Mouse (Mus musculus): ENCODE data around the gene Agap1. TPM values are rescaled to one million over a fixed set of nuclear protein-coding genes. Genes with fewer than 3 reads are reported as not detected.

Gene Agap1
- polyA plus RNA-seq, 1 experiment from 2014 or later = 72.2 TPM

DNA sequence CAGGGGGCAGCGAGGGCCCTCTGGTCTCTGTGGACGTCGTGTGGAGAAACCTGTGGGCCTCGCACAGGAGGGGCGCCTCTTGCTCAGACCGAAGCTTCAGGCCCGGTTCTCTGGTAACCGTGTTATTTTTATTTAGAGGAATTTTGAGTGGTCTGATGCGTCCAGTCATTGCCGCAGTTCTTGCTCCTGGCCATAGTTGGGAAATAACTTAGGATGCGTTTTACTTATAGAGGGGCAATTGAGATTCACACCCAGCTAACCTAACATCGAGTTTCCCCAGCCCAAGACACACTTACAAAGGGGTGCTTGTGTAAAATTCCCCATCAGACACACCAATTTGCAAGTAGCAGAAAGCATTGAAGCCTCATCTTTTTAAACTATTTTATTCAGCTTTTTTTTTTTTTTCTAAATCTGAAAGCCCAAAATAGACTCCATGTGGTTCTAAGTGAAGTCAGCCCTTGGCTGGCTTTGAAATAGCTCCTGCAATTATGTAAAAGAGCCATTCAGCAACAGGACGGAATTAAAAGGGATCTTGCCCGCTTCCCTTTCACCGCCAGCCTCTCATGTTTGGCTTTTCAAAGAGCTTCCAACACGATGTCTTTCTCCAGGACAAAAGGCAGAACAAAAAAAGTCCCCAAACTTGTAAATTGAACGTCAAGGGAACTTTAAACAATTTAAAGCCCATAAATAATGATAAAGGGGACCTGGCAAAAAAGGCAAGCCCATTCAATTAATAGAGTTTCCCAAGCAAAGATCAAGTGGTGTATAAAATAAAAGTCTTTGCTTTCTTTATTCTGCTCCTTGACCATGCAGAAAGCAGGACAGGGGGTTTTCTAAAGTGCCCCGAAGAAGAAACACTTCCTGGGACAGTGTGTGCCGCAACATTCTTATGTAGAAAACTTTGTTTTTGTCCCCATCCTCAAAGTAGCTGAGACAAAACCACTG is 480.0 kb downstream of the Agap1 start:
- Histone ChIP-seq H3K9ac (no peak overlapping the region), H3K4me2 (replicated peaks) (peak overlapping the region; percentile 61), H3K4me3 (replicated peaks; ENCODE audit: low read length) (0 out of 2 replicates have a peak overlapping the region, but pooled peaks have one; percentile 12), H3K9me3 (ENCODE audit: control insufficient read depth, low read length) (no peaks in the 10 kb centered on the region), H3K36me3 (replicated peaks; ENCODE audit: control insufficient read depth, insufficient read depth) (no peaks in the 10 kb centered on the region), H3K27ac (0 out of 2 replicates have a peak overlapping the region, but pooled peaks have one; percentile 3), H3K27me3 (ENCODE audit: control insufficient read depth, insufficient read depth, low read length) (peaks cover 81% of the 10 kb centered on the region), H3K4me1 (replicated peaks; ENCODE audit: control insufficient read depth, insufficient read depth, low read length) (peaks cover 15% of the 10 kb centered on the region)
- ATAC-seq (ENCODE audit: low FRiP score) = no peak; the same call in 1 of the 2 replicates
- WGBS = 3% methylated on average over 19 of the region's 19 CpGs
- DNase-seq (ENCODE audit: low spot score) = no peak

DNA sequence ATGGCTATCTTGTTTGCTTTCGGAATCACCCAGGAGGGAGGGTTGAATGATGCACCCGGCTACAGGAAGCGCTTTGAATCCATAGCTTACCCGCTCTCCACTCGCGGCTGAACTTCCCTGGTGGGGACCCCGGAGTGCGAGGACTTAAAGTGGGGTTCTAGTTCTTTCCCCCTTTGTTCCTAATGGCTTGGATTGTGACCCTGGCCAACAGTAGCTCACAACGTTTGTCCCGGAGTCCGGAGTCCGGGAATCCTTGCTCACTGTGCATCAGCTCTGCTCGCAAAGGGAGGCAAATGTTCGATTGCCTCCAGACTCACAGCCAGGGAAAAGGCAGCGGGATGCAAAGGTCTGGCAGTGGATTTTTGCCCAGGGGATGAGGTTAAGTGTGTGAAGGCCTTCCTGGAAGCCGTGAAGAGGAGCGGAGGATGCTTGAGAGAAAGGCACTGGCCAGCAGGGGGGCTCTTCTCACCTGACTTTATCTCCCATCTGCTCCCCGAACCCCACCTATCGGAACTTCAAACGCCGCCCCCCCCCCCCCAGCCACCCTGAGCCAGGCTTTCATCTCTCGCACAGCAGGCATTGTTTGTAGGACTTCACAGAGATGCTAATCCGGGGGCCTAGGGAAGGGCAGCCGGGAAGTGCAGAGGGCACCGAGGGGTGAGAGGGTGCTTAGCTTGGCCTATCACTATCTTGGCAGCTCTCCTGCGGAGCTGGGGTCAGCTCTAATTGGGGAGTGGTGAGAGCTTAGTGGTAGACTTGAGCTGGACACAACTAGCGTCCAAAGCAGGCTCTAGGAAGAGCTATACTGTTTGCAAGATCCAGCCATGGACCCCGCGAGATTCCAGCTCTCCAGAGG is 481.1 kb downstream of the Agap1 start:
- DNase-seq (ENCODE audit: low spot score) (no peak), ATAC-seq (ENCODE audit: low FRiP score) (no peak)
- Histone ChIP-seq H3K4me2 (replicated peaks) (peak overlapping the region; percentile 23), H3K27me3 (ENCODE audit: control insufficient read depth, insufficient read depth, low read length) (peaks cover 84% of the 10 kb centered on the region), H3K4me1 (replicated peaks; ENCODE audit: control insufficient read depth, insufficient read depth, low read length) (peaks cover 9% of the 10 kb centered on the region), H3K9me3 (ENCODE audit: control insufficient read depth, low read length) (no peaks in the 10 kb centered on the region), H3K9ac (no peak overlapping the region), H3K4me3 (replicated peaks; ENCODE audit: low read length) (no peak overlapping the region), H3K27ac (no peak overlapping the region), H3K36me3 (replicated peaks; ENCODE audit: control insufficient read depth, insufficient read depth) (no peaks in the 10 kb centered on the region)
- under 1% methylated on average over 28 of the region's 29 CpGs for WGBS

DNA sequence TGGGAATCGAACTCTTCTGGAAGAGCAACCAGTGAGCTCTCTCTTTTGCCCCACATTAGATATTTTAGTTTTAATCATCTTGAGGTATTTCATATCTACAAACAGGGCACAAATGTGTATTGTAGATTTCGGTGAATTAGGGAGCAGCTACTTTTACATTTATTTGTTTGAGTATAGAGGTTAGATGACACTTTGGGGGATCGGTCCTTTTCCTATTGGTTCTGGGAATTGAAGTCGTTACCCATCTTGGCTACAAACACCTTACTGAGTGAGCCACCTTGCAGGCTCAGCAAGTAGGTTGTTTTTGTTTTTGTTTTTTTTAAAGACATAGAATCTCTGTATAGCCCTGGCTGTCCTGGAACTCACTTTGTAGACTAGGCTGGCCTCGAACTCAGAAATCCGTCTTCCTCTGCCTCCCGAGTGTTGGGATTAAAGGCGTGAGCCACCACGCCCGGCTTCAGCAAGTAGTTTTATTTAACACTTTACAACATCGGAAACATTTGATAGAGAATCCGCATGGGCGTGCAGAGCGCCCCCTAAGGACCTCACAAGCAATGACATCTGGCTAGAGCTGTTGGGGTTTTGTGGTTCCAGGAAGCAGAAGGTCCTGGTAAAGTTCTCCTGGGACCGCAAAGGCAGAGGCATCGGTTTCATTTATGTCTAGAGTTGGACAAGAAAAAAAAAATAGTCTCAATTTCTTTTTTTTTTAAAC is 484.4 kb downstream of the Agap1 start:
- no peak for ATAC-seq (ENCODE audit: low FRiP score)
- no peak for DNase-seq (ENCODE audit: low spot score)
- H3K36me3 ChIP-seq (replicated peaks; ENCODE audit: control insufficient read depth, insufficient read depth) = no peaks in the 10 kb centered on the region
- H3K9me3 ChIP-seq (ENCODE audit: control insufficient read depth, low read length) = no peaks in the 10 kb centered on the region
- H3K4me1 ChIP-seq (replicated peaks; ENCODE audit: control insufficient read depth, insufficient read depth, low read length) = peaks cover 24% of the 10 kb centered on the region
- peaks cover 81% of the 10 kb centered on the region for H3K27me3 ChIP-seq (ENCODE audit: control insufficient read depth, insufficient read depth, low read length)
- H3K27ac ChIP-seq = no peak overlapping the region
- 34% methylated on average over 16 of the region's 16 CpGs for WGBS
- no peak overlapping the region for H3K4me2 ChIP-seq (replicated peaks)
- no peak overlapping the region for H3K9ac ChIP-seq
- H3K4me3 ChIP-seq (replicated peaks; ENCODE audit: low read length) = no peak overlapping the region

DNA sequence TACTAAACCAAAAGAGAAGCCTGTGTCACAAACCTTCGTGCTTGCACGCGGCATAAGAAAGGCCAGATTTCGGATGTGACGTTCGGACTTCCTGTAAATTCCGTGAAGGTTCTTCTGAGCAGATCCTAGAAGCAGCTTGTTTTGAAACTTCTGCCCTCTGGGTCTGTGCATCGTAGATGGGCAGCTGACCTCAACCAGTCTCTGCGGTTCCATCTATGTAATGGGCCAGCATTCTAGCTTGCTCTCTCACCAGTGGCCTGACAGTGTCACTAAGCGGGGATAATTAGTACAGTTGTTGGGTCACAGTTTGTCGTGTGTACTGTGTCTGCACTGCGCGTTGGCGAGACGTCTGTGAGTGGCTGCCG is 485.0 kb downstream of the Agap1 start:
- no peak overlapping the region for H3K27ac ChIP-seq
- no peaks in the 10 kb centered on the region for H3K36me3 ChIP-seq (replicated peaks; ENCODE audit: control insufficient read depth, insufficient read depth)
- ATAC-seq (ENCODE audit: low FRiP score) (no peak), DNase-seq (ENCODE audit: low spot score) (no peak)
- H3K9me3 ChIP-seq (ENCODE audit: control insufficient read depth, low read length) = no peaks in the 10 kb centered on the region
- H3K4me2 ChIP-seq (replicated peaks) = no peak overlapping the region
- H3K4me1 ChIP-seq (replicated peaks; ENCODE audit: control insufficient read depth, insufficient read depth, low read length) = peaks cover 24% of the 10 kb centered on the region
- no peak overlapping the region for H3K9ac ChIP-seq
- no peak overlapping the region for H3K4me3 ChIP-seq (replicated peaks; ENCODE audit: low read length)
- WGBS = 35% methylated on average over 16 of the region's 16 CpGs
- H3K27me3 ChIP-seq (ENCODE audit: control insufficient read depth, insufficient read depth, low read length) = peaks cover 79% of the 10 kb centered on the region

DNA sequence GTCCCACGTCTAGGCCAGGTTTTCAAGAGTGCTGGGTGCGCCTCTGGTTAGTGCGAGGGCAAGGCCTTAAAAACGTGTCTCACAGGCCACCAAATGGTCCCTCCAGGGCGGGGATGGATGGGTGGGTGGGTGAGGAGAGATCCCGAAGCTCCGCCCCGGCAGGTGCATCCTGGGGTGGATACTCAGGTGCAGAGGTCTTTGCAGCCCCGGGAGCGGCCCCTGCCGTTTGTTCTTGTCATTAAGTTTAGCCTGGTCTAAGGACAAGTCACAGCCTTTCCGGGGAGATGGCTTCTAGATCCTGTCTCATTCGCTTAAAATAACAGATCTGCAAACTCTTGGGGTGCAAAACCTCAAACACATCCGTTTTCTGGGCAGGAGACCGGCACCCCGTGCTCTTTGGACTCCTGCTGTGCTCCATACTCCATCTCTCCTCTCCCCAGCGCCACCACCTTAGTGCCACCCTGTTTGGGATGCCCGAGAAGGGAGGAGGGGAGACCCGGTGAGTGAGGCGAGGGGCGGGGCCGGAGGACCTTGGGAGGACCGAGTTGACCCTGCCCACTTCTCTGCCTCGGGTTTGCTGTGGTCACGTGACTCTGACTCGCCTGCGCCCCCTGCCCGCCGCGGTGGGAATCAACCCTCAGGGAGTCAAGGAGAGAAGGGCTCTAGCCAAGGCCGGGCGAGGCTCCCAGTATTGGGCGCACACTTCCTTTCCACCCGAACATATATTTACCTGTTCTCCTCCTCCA is 485.5 kb downstream of the Agap1 start:
- Histone ChIP-seq H3K4me3 (replicated peaks; ENCODE audit: low read length) (no peak overlapping the region), H3K4me1 (replicated peaks; ENCODE audit: control insufficient read depth, insufficient read depth, low read length) (peaks cover 24% of the 10 kb centered on the region), H3K9me3 (ENCODE audit: control insufficient read depth, low read length) (no peaks in the 10 kb centered on the region), H3K36me3 (replicated peaks; ENCODE audit: control insufficient read depth, insufficient read depth) (no peaks in the 10 kb centered on the region), H3K27me3 (ENCODE audit: control insufficient read depth, insufficient read depth, low read length) (peaks cover 73% of the 10 kb centered on the region), H3K27ac (no peak overlapping the region), H3K9ac (no peak overlapping the region), H3K4me2 (replicated peaks) (peak overlapping the region; percentile 6; the same call in 1 of the 2 replicates)
- no peak for ATAC-seq (ENCODE audit: low FRiP score)
- no peak for DNase-seq (ENCODE audit: low spot score)
- 6% methylated on average over 32 of the region's 34 CpGs for WGBS

DNA sequence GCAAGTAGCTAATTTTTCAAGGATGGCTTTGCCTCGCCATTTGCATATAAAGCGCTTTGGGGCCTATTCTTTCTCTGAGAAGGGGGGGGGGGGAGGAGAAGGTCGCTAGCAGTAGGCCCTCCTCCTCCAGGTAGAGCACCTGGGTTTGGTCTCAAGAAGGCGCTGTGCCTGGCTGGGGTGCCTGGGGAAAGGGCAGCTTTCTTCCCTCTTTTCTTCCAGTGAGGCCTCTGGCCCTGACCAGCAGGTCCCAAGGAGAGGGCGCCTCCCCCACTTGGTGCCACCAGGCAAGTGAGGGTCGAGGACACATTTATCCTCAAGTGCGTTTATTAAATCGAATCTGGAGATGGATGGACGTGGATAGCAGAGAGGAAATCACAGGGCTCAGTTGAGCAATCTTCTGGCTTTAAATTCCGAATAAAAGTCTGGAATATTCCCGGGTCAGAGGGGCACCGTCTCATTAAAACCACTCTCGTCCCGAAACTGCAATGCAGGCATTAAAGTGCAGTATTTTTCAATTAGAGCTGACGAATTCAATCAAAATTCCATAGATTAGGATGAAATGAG is 486.4 kb downstream of the Agap1 start:
- Histone ChIP-seq H3K4me2 (replicated peaks) (peak overlapping the region; percentile 67), H3K4me3 (replicated peaks; ENCODE audit: low read length) (no peak overlapping the region), H3K4me1 (replicated peaks; ENCODE audit: control insufficient read depth, insufficient read depth, low read length) (peaks cover 18% of the 10 kb centered on the region), H3K9me3 (ENCODE audit: control insufficient read depth, low read length) (no peaks in the 10 kb centered on the region), H3K27me3 (ENCODE audit: control insufficient read depth, insufficient read depth, low read length) (peaks cover 71% of the 10 kb centered on the region), H3K27ac (no peak overlapping the region), H3K36me3 (replicated peaks; ENCODE audit: control insufficient read depth, insufficient read depth) (no peaks in the 10 kb centered on the region), H3K9ac (no peak overlapping the region)
- no peak for ATAC-seq (ENCODE audit: low FRiP score)
- no peak for DNase-seq (ENCODE audit: low spot score)
- whole genome bisulfite sequencing = 9% methylated on average over 15 of the region's 15 CpGs

DNA sequence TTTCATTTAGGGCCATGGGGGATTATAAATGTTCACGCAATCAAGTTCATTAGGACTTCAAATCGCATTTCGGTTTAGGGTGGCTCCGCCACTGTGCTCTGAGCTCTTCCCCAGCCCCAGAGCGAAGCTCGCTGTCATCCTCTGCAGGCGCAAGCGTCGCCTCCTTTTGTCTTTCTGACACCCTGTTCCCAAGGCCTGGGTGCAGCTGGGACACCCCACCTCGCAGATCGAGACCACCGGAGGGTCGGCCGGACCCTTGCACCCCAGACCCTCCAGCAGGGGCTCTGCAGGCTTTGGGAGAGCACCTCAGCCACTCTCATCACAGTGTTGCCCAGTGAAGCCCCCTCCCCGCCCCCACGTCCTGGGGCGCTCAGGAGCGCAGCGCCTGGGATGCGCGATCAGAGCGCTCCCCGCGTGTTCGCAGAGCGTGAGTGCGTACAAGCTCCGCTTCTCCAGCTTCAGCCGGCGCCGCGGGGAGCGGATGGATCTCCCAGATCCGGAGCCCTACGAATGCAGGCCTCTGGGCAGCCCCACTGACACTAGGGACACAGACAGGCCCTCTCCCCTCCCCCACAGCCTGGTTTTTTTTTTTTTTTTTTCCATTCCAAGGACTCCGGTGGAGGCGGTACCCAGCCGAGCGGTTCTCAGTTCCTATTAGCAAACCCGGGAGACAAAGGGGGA is 487.2 kb downstream of the Agap1 start:
- ATAC-seq (ENCODE audit: low FRiP score) (peak; percentile 63; the same call in 1 of the 2 replicates), DNase-seq (ENCODE audit: low spot score) (no peak)
- H3K36me3 ChIP-seq (replicated peaks; ENCODE audit: control insufficient read depth, insufficient read depth) = no peaks in the 10 kb centered on the region
- peak overlapping the region; percentile 67 for H3K4me2 ChIP-seq (replicated peaks)
- H3K4me1 ChIP-seq (replicated peaks; ENCODE audit: control insufficient read depth, insufficient read depth, low read length) = peaks cover 16% of the 10 kb centered on the region
- H3K4me3 ChIP-seq (replicated peaks; ENCODE audit: low read length) = peak overlapping the region; percentile 31
- peak overlapping the region; percentile 72 for H3K27ac ChIP-seq
- peak overlapping the region; percentile 49 for H3K9ac ChIP-seq
- H3K9me3 ChIP-seq (ENCODE audit: control insufficient read depth, low read length) = no peaks in the 10 kb centered on the region
- H3K27me3 ChIP-seq (ENCODE audit: control insufficient read depth, insufficient read depth, low read length) = peaks cover 63% of the 10 kb centered on the region
- 0% methylated on average over 40 of the region's 40 CpGs for WGBS

Measured in hindbrain, embryonic 14.5 days (tissue).